Mouse (Mus musculus) E14TG2a.4 (cell line): Measurements from ENCODE around the gene Pparg.

Source experiments
- CTCF ChIP-seq: conservative IDR thresholded peaks from 2 replicates; pipeline ENCODE4 v1.5.1; 2014; ENCODE audit warnings: low read length
- NANOG ChIP-seq: IDR thresholded peaks from 2 replicates; pipeline ENCODE4 v1.6.1; 2014; ENCODE audit warnings: borderline replicate concordance, low read length, mixed read lengths
- POU5F1 ChIP-seq: IDR thresholded peaks from 2 replicates; pipeline ENCODE4 v1.6.1; 2014; ENCODE audit warnings: low read length, borderline replicate concordance

DNA sequence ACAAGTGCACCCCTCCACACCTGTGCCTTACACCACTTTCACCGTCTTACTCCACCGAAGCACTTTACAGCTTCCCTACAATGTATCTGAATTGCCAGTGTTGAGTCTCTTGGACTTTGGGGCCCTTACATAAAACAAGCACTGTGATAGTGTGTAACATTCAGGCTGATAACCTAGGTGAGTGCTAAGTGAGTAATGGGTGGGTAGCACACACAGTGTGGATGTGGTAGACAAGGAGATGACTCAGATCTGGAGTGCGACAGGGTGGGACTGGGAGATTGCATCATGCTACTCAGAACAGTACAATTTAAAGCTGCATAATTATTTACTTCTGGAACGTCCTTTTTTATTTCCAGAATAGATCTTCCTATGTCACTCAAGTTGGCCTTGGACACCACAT is 45.0 kb upstream of the Pparg start:
- no peak for TF ChIP-seq CTCF
- TF ChIP-seq POU5F1 = no peak
- TF ChIP-seq NANOG = no peak
